Mouse (Mus musculus): Measurements from ENCODE around the gene Atcay. TPM values are rescaled to one million over a fixed set of nuclear protein-coding genes. Genes with fewer than 3 reads are reported as not detected.

Gene Atcay
- polyA plus RNA-seq, 1 experiment from 2014 or later: 0.29 TPM

DNA sequence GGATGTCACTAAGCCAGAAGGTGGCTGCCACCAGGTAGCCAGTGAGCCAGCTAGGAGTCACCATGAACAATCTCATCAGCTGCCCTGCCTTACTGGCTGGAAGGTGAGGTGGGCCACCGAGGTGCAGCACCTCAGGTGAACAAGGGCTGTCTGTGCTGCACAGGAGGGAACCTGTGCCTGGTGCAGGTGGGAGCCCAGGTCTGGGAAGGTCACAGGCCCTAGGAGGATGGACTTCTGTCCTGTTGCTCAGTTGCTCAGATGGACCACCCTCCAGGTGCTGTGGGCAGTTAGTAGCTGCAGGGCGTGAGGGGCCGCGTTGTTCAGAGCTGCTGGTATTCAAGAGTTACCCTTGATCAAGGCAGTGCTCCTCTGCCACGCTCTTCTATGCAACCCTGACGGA lies 13.8 kb downstream of the Atcay start:
- Histone ChIP-seq H3K27ac (no peak overlapping the region), H3K4me2 (no peak overlapping the region), H3K4me3 (no peak overlapping the region), H3K4me1 (no peaks in the 10 kb centered on the region), H3K27me3 (peaks cover 13% of the 10 kb centered on the region; the same call in 1 of the 2 replicates), H3K9me3 (no peaks in the 10 kb centered on the region), H3K9ac (no peak overlapping the region), H3K36me3 (no peaks in the 10 kb centered on the region)
- ATAC-seq (ENCODE audit: borderline replicate concordance, extremely low read depth, low FRiP score, low TSS enrichment): no peak
- WGBS: 77% methylated on average over 6 of the region's 6 CpGs

DNA sequence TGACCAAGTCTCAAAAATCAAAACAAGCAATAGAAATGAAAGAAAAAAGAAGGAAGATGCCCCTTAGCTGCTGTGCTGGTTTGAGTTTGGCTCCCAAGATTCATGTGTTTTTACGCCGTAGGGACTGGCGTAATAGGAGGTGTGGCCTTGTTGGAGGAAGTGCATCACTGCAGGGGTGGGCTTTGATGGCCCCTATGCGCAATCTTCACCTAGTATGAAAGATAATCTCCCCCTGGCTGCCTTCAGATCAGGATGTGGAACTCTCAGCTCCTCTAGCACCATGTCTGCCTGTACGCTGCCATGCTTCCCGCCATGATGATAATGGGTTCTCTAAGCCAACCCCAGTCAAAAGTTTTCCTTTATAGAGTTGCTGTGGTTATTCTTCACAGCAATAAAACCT lies 14.4 kb downstream of the Atcay start:
- H3K9me3 ChIP-seq: no peaks in the 10 kb centered on the region
- H3K4me2 ChIP-seq: no peak overlapping the region
- H3K4me1 ChIP-seq: no peaks in the 10 kb centered on the region
- peaks cover 13% of the 10 kb centered on the region; the same call in 1 of the 2 replicates for H3K27me3 ChIP-seq
- ATAC-seq (ENCODE audit: borderline replicate concordance, extremely low read depth, low FRiP score, low TSS enrichment): no peak
- 91% methylated on average over 6 of the region's 6 CpGs for WGBS
- H3K27ac ChIP-seq: no peak overlapping the region
- no peak overlapping the region for H3K4me3 ChIP-seq
- H3K36me3 ChIP-seq: no peaks in the 10 kb centered on the region
- H3K9ac ChIP-seq: no peak overlapping the region

GRCm38 (mm10) chr10:81210154-81210553 lies 20.5 kb downstream of the Atcay start:
- Histone ChIP-seq H3K27me3 (no peaks in the 10 kb centered on the region; the same call in 1 of the 2 replicates), H3K27ac (no peak overlapping the region), H3K4me2 (no peak overlapping the region), H3K9ac (no peak overlapping the region), H3K4me3 (no peak overlapping the region), H3K4me1 (no peaks in the 10 kb centered on the region), H3K36me3 (no peaks in the 10 kb centered on the region), H3K9me3 (no peaks in the 10 kb centered on the region)
- 92% methylated on average over 5 of the region's 5 CpGs for WGBS
- ATAC-seq (ENCODE audit: borderline replicate concordance, extremely low read depth, low FRiP score, low TSS enrichment): no peak

DNA sequence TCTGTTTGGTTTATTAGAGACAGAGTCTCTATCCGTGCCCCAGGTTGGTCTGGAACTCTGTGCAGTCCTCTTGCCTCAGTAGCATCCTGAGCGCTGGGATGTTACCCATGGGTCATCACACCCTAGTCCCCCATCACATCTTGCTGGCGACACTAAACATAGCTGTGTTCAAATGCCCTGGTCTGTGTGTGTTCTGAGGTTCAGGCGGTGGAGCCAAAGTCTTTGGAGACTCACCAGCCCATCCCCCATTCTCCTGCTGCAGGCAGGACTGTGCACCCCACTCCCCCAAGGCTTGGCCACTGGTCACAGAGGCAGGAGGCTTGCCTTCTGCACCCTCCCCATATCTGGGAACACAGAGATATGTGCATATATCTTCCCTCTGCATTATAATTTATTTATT lies 26.5 kb downstream of the Atcay start:
- Histone ChIP-seq H3K36me3 (no peaks in the 10 kb centered on the region), H3K27me3 (peaks cover 3% of the 10 kb centered on the region; the same call in 1 of the 2 replicates), H3K4me2 (no peak overlapping the region), H3K4me3 (no peak overlapping the region), H3K9me3 (no peaks in the 10 kb centered on the region), H3K9ac (no peak overlapping the region), H3K4me1 (no peaks in the 10 kb centered on the region), H3K27ac (no peak overlapping the region)
- 75% methylated on average over 4 of the region's 4 CpGs for WGBS
- ATAC-seq (ENCODE audit: borderline replicate concordance, extremely low read depth, low FRiP score, low TSS enrichment): no peak

- no peaks in the 10 kb centered on the region for H3K4me1 ChIP-seq
Measured at GRCm38 (mm10) chr10:81202978-81203720, 27.5 kb downstream of the Atcay start.

DNA sequence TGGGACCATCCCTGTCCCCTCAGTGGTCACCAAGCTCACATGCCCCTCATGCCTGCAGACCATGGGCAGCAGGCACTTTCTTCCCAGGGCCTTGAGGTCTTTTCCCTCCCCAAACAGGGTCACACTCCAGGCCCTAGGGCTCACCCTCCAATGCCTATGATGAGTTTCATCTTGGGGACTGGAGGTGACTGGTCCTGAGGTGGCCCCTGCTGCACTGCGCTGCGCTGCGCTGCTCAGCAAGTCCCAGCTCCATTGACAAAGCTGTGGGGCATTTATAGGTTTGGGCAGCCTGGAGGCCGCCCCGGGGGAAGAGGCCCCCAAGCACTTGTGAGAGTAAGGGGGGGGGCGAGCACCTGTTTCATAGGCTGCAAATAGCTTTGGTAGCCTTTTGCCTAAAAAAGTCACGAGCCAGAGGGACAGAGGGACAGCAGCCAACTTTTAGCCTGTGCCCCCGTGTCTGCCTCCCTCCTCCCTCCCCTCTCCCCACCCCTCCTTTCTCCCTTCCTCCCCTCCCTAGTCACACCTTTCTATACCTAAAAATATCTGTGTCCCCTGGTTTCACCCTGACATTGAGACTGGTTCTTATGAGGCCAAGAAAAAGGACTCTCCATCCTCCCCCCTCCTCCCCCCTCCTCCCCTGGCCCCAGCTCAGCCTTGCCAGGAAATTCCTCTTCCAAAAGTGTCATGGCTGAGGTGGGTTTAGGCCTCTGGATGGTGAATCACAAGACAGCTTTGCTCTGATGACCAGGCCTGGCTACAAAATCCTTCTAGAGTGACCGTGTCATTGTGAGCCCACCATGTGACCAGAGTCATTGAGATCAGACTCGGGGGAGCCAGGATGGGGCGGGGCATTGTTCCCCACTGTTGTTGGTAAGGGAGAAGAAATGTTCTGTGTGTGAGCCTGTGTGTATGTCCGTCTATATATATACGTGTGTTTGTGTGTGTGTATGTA lies 28.6 kb downstream of the Atcay start, which contains the start of gene Nmrk2:
TSS of gene Nmrk2 (minus strand) at position 245 of the 952 bp plus-strand sequence.
- H3K4me2 ChIP-seq: no peak within 1 kb of the TSS
- peaks cover 14% of the 10 kb centered on the region; the same call in 1 of the 2 replicates for H3K27me3 ChIP-seq
- H3K4me3 ChIP-seq: no peak within 1 kb of the TSS
- H3K36me3 ChIP-seq: no peaks in the 10 kb centered on the region
- H3K9ac ChIP-seq: no peak within 1 kb of the TSS
- 54% methylated on average over 13 of the region's 13 CpGs for WGBS
- no peaks in the 10 kb centered on the region for H3K9me3 ChIP-seq
- H3K4me1 ChIP-seq: no peaks in the 10 kb centered on the region
- no peak within 1 kb of the TSS for H3K27ac ChIP-seq
- no peak for ATAC-seq (ENCODE audit: borderline replicate concordance, extremely low read depth, low FRiP score, low TSS enrichment)

More at GRCm38 (mm10) chr10:81202978-81203720, 27.5 kb downstream of the Atcay start:
- H3K36me3 ChIP-seq: no peaks in the 10 kb centered on the region
- no peak for ATAC-seq (ENCODE audit: borderline replicate concordance, extremely low read depth, low FRiP score, low TSS enrichment)
- peaks cover 9% of the 10 kb centered on the region; the same call in 1 of the 2 replicates for H3K27me3 ChIP-seq
- H3K9ac ChIP-seq: no peak overlapping the region
- no peak overlapping the region for H3K4me3 ChIP-seq
- H3K4me2 ChIP-seq: no peak overlapping the region
- no peak overlapping the region for H3K27ac ChIP-seq
- 55% methylated on average over 8 of the region's 8 CpGs for WGBS
- no peaks in the 10 kb centered on the region for H3K9me3 ChIP-seq

DNA sequence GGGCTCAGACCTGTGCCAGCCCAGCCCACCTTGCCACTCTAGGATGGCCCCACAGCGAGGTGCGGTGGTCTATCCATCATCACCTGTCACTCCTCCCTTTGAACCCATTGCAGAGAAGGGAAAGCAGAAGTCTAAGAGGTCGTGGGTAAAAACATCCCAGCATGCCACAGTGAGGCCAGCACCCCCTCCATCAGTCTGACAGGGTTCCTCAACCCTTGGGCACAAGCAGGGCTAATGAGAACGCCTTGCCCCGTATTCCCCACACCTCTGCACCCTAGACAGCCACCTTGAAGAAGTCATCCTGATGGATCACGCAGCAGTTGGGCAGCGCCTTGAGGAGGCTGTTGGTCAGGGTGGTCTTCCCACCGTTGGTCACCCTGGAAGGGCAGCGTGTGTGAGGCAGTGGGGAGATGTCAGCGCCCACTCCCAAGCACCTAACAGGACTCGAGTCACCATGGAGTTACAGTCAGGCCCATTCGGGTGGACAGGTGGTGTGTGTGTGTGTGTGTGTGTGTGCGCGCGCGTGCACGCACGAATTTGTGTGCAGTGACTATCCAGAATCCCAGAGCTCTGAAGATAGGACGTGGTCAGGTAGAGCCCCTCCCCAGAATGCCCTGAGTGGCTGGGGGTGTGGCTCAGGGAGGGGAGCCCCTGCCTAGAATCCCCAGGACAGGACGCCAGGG lies 29.9 kb downstream of the Atcay start:
- H3K27ac ChIP-seq: no peak overlapping the region

DNA sequence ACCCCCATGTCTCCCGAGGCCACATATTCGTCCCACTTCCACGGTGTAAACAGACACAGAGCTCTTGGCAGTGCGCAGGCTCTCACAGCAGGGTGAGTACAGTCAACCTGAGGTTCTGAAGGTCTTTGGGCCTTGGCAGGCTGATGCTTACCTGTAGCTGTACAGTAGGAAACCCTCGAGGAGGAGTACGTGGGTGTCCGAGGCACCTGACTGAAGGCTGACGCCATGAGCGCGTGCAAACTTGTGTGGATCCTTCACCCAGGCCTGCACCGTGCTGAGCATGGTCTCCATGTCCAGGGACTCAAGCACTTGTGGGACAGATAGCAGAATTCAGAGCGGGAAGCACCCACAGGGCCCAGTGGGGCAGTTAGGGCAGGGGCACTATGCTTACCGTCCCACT lies 30.5 kb downstream of the Atcay start:
- WGBS: 81% methylated on average over 13 of the region's 13 CpGs
- Histone ChIP-seq H3K4me1 (no peaks in the 10 kb centered on the region), H3K36me3 (no peaks in the 10 kb centered on the region), H3K9me3 (no peaks in the 10 kb centered on the region), H3K4me2 (no peak overlapping the region), H3K9ac (no peak overlapping the region), H3K27ac (no peak overlapping the region), H3K27me3 (peaks cover 32% of the 10 kb centered on the region), H3K4me3 (no peak overlapping the region)
- no peak for ATAC-seq (ENCODE audit: borderline replicate concordance, extremely low read depth, low FRiP score, low TSS enrichment)

More for the DNA sequence above, 29.9 kb downstream of the Atcay start:
- Histone ChIP-seq H3K4me2 (no peak overlapping the region), H3K4me1 (no peaks in the 10 kb centered on the region), H3K4me3 (no peak overlapping the region), H3K27me3 (peaks cover 26% of the 10 kb centered on the region), H3K9ac (no peak overlapping the region), H3K9me3 (no peaks in the 10 kb centered on the region), H3K36me3 (no peaks in the 10 kb centered on the region)
- 64% methylated on average over 20 of the region's 20 CpGs for WGBS
- ATAC-seq (ENCODE audit: borderline replicate concordance, extremely low read depth, low FRiP score, low TSS enrichment): no peak

DNA sequence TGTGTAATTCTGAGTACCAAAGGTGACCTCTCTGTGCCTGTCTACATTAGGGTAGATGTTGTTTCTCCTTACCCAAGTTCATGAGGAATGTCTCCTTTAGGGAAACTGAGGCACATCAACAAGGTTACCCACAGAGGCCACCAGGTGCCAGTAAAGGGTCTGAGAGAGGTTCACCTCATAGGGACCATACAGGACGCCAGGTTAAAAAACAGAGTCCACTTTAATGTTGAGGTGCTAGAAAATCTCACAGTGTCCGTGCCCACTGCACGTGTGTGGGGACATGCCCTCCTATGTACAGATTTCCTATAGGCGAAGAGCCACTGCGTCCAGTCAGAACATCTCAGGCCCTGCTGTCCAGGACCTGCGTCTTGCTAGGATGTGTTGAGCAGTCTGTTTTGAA lies 31.6 kb downstream of the Atcay start:
- Histone ChIP-seq H3K4me2 (no peak overlapping the region), H3K36me3 (no peaks in the 10 kb centered on the region), H3K4me3 (no peak overlapping the region), H3K4me1 (peaks cover 6% of the 10 kb centered on the region; the same call in 1 of the 2 replicates), H3K27ac (no peak overlapping the region), H3K27me3 (peaks cover 44% of the 10 kb centered on the region), H3K9me3 (no peaks in the 10 kb centered on the region), H3K9ac (no peak overlapping the region)
- no peak for ATAC-seq (ENCODE audit: borderline replicate concordance, extremely low read depth, low FRiP score, low TSS enrichment)
- 81% methylated on average over 6 of the region's 6 CpGs for WGBS

GRCm38 (mm10) chr10:81198230-81198629 lies 32.4 kb downstream of the Atcay start:
- Histone ChIP-seq H3K4me1 (peaks cover 9% of the 10 kb centered on the region), H3K36me3 (no peaks in the 10 kb centered on the region), H3K9me3 (no peaks in the 10 kb centered on the region), H3K27ac (no peak overlapping the region), H3K4me2 (no peak overlapping the region), H3K27me3 (peaks cover 51% of the 10 kb centered on the region), H3K9ac (no peak overlapping the region), H3K4me3 (no peak overlapping the region)
- no peak for ATAC-seq (ENCODE audit: borderline replicate concordance, extremely low read depth, low FRiP score, low TSS enrichment)
- WGBS: 3% methylated on average over 9 of the region's 9 CpGs

DNA sequence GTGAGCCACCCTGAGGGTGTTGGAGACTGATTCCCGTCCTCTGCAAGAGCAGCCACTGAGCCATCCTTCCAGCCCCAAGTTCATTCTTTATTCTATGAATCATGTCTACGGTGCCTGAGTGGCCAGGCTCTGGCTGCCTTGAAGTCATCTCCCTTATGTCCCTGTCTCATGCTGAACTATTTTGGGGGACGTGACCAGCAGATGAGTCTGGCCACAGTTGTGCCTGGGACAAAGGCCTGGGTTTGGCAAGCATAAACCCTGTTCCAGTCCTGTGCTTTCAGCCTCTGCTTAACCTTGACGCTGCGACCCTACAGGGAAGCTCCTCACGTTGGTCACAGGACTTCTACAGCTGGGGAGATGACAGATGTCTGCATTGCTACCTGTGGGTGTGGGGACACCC lies 33.3 kb downstream of the Atcay start:
- Histone ChIP-seq H3K4me2 (no peak overlapping the region), H3K9me3 (no peaks in the 10 kb centered on the region), H3K4me1 (peaks cover 16% of the 10 kb centered on the region), H3K27me3 (peaks cover 54% of the 10 kb centered on the region), H3K9ac (no peak overlapping the region), H3K27ac (no peak overlapping the region), H3K36me3 (no peaks in the 10 kb centered on the region), H3K4me3 (no peak overlapping the region)
- WGBS: 47% methylated on average over 6 of the region's 6 CpGs
- ATAC-seq (ENCODE audit: borderline replicate concordance, extremely low read depth, low FRiP score, low TSS enrichment): no peak

All from lung, embryonic 15.5 days (tissue).